Mouse (Mus musculus): ENCODE measurements at regions not wholly inside any gene's neighbourhood (a gene's known extent, or its start where the extent isn't known, plus 50 kb on each side); places are given as distances from the start of the nearest gene placed in this dataset.

DNA sequence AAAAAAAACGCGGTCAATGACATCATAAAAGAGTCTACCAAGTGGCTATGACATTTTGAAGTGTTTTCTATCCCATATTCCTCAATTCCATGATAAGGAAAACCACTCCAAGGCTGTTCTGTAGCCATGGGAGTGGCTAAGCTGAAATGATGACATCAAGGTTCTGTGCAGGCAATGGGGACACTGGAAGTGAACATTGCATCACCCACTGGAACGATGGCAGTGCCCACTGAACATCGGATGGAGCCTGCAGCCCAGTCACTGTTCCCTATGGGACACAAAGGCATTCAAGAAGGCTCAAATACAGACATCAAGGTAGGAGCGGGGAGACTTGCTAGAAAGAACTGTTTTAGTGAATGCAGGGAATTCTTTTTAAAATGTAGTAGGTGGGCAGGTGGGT lies 410.8 kb downstream of the Cd83 start:
- no peak overlapping the region for H3K4me3 ChIP-seq (replicated peaks)
- H3K27me3 ChIP-seq: no peaks in the 10 kb centered on the region
- no peak overlapping the region for H3K9ac ChIP-seq
- no peaks in the 10 kb centered on the region for H3K36me3 ChIP-seq
- no peak overlapping the region for H3K4me2 ChIP-seq
- H3K27ac ChIP-seq: no peak overlapping the region
- H3K9me3 ChIP-seq (replicated peaks): no peaks in the 10 kb centered on the region
- H3K4me1 ChIP-seq: no peaks in the 10 kb centered on the region
- WGBS: 94% methylated on average over 5 of the region's 5 CpGs
- ATAC-seq (replicated peaks; ENCODE audit: low FRiP score): no peak

DNA sequence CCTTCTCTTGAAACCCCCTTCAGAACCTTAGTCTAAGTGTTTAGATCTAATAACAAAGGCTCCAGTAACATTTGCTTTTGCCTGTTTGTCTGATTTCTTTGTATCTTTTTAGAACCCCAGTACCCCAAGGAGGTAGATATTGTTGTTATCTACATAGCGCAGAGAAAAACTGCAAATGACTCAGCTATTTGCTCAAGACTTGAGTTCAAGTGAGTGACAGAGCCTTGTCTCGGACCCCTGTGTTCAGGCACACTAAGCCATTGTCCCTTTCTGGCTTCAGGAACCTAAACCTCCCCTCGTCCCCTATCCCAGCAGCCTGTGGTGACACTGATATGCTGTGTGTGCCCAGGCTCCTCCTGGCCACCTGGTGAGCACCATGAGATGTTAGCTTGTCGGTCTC lies 421.5 kb downstream of the Cd83 start:
- no peak overlapping the region for H3K4me3 ChIP-seq (replicated peaks)
- H3K4me1 ChIP-seq: peaks cover 28% of the 10 kb centered on the region
- WGBS: 86% methylated on average over 4 of the region's 4 CpGs
- H3K27ac ChIP-seq: no peak overlapping the region
- no peaks in the 10 kb centered on the region for H3K9me3 ChIP-seq (replicated peaks)
- H3K4me2 ChIP-seq: no peak overlapping the region
- H3K9ac ChIP-seq: no peak overlapping the region
- ATAC-seq (replicated peaks; ENCODE audit: low FRiP score): no peak
- H3K36me3 ChIP-seq: no peaks in the 10 kb centered on the region
- H3K27me3 ChIP-seq: peaks cover 5% of the 10 kb centered on the region; the same call in 1 of the 2 replicates

DNA sequence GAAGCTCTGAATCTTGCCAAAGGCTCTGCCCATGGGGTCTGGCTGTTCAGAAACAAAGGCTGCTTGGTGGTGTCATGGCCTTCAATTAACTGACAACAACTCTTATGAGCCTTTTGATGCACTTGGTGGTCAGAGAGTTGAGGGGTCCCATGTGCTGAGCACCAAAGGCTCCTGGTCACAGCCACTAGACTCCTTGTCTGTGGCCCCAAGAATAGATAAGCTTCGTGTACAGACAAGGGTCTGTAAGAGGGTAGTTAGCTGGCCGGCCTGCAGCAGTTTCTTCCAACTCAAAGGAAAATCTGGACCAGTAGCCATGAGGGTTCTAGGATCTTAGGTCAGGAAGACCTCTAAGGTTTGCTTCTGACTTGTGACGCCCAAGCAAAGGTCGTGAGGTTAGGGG lies 421.9 kb downstream of the Cd83 start:
- no peak overlapping the region for H3K9ac ChIP-seq
- no peak overlapping the region for H3K27ac ChIP-seq
- no peak overlapping the region for H3K4me3 ChIP-seq (replicated peaks)
- H3K36me3 ChIP-seq: no peaks in the 10 kb centered on the region
- 88% methylated on average over 4 of the region's 4 CpGs for WGBS
- no peak for ATAC-seq (replicated peaks; ENCODE audit: low FRiP score)
- H3K9me3 ChIP-seq (replicated peaks): no peaks in the 10 kb centered on the region
- H3K4me1 ChIP-seq: peaks cover 28% of the 10 kb centered on the region
- peaks cover 5% of the 10 kb centered on the region; the same call in 1 of the 2 replicates for H3K27me3 ChIP-seq
- H3K4me2 ChIP-seq: no peak overlapping the region

DNA sequence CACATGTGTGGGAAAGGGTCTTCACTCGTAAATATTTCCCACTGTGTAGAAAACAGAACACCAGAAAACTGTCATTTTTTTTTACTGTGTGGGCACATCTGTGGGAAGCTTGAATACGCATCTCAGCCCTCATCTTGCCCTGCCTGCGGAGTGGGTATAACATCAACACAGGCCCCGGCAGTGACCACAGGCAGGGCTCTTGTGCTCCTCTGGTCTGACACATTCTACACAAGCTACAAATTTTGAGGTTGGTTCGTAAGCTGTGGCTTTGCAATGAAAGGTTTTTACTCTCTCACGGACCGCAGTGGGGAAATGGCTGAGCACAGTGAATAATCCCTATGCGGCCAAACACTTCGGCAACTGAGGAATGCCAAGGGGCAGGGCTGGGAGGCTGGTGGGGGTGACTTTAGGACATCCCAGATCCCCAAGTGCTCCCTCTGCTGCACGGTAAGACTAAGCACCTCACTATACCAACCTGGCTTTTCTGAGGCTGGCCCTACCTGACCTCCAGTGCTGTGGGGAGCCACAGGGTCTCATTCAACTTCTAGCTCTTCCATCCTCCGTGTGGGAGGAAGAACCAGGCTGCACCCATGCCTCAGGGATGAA lies 422.9 kb downstream of the Cd83 start:
- ATAC-seq (replicated peaks; ENCODE audit: low FRiP score): no peak
- 72% methylated on average over 11 of the region's 11 CpGs for WGBS

DNA sequence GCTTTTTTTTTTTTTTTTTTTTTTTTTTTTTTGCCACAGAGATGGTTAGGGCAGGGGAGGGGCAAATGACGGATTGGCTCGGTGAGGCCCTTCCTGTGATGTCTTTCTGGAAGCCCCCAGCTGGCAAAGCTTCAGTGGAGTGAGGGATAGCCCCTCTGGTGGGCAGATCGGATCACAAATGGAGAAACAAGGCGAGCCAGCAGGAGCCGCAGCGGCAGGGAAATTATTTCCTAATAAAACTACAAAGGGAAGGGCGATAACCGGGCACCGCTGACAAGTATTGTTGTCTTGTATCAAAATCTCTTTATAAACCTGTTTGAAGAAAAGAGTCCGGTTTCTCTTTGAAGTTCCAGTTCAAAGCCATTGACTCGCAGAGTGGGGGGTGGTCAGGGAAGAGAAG lies 424.5 kb downstream of the Cd83 start:
- no peak for ATAC-seq (replicated peaks; ENCODE audit: low FRiP score)
- 5% methylated on average over 11 of the region's 11 CpGs for WGBS
- H3K27ac ChIP-seq: no peak overlapping the region
- H3K9me3 ChIP-seq (replicated peaks): no peaks in the 10 kb centered on the region
- H3K4me1 ChIP-seq: peaks cover 39% of the 10 kb centered on the region
- H3K4me2 ChIP-seq: peak overlapping the region; percentile 50
- no peaks in the 10 kb centered on the region for H3K36me3 ChIP-seq
- peaks cover 5% of the 10 kb centered on the region; the same call in 1 of the 2 replicates for H3K27me3 ChIP-seq
- no peak overlapping the region for H3K4me3 ChIP-seq (replicated peaks)
- H3K9ac ChIP-seq: no peak overlapping the region

More for the DNA sequence above, 422.9 kb downstream of the Cd83 start:
- no peak overlapping the region for H3K4me2 ChIP-seq
- H3K27me3 ChIP-seq: peaks cover 5% of the 10 kb centered on the region; the same call in 1 of the 2 replicates
- no peaks in the 10 kb centered on the region for H3K9me3 ChIP-seq (replicated peaks)
- H3K4me3 ChIP-seq (replicated peaks): no peak overlapping the region
- H3K36me3 ChIP-seq: no peaks in the 10 kb centered on the region
- H3K9ac ChIP-seq: no peak overlapping the region
- peaks cover 28% of the 10 kb centered on the region for H3K4me1 ChIP-seq
- H3K27ac ChIP-seq: no peak overlapping the region

DNA sequence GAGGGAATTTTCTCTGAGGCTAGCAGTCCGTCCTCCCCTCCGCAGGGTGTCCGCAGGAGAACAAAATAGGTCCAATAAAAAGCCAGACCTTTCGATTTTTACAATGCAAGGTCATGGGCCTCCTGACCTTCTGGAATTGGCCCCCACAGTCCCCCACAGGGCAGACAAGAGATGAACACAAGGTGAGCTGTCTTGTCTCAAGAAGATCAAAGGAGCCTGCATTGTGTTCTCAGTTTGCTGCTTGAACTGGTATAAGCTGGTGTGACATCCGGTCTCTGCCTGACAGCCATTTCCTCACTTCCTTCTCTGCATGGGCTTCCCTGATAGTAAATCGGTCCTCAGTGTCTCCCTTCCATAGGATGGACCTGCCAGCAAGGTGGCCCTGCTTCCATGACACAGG lies 425.5 kb downstream of the Cd83 start:
- Histone ChIP-seq H3K36me3 (no peaks in the 10 kb centered on the region), H3K27me3 (peaks cover 5% of the 10 kb centered on the region; the same call in 1 of the 2 replicates), H3K4me3 (replicated peaks) (no peak overlapping the region), H3K9me3 (replicated peaks) (no peaks in the 10 kb centered on the region), H3K4me1 (peaks cover 44% of the 10 kb centered on the region), H3K9ac (no peak overlapping the region), H3K4me2 (no peak overlapping the region), H3K27ac (peak overlapping the region; percentile 32; the same call in 1 of the 2 replicates)
- no peak for ATAC-seq (replicated peaks; ENCODE audit: low FRiP score)
- WGBS: 55% methylated on average over 6 of the region's 6 CpGs

DNA sequence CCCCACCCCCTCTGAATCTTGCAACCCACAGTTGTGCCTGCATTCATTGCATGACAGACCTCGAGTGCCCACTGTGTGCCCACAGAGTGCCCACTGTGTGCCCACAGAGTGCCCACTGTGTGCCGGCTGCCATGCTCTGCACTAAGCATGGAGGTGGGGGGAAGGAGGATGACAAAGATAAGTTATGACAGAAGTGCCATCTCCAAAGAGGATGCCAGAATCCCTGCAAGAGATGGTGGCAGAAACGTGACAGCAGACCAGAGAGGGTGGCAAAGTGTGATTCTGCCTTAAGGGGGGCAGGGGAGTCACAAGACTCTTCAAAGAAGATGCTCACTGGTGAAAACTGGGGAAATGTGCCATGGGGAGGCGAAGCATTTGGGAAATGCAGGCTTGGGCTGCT lies 427.8 kb downstream of the Cd83 start:
- ATAC-seq (replicated peaks; ENCODE audit: low FRiP score): no peak

DNA sequence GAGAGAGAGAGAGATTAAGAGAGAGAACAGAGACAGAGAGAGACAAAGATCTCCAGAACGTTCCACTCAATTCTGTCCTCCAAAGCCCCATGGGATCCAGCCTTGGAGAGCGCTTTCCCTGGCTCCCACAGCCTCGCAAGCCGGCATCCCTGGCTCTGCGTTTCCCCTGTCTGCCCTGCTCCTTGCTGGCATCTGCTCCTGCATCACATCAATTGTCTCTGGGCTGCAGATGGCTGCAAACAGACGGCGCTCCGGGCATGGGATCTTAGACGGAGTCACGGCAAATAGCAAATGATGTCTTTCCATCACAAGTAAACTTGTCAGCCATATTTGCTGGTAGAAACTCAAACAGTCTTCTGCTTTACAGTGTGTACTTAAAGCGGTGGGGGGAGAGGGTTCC lies 428.4 kb downstream of the Cd83 start:
- ATAC-seq (replicated peaks; ENCODE audit: low FRiP score): no peak
- H3K4me2 ChIP-seq: no peak overlapping the region
- H3K36me3 ChIP-seq: no peaks in the 10 kb centered on the region
- H3K4me3 ChIP-seq (replicated peaks): no peak overlapping the region
- 80% methylated on average over 11 of the region's 11 CpGs for WGBS
- no peak overlapping the region for H3K9ac ChIP-seq
- no peak overlapping the region for H3K27ac ChIP-seq
- no peaks in the 10 kb centered on the region for H3K9me3 ChIP-seq (replicated peaks)
- peaks cover 5% of the 10 kb centered on the region; the same call in 1 of the 2 replicates for H3K27me3 ChIP-seq
- peaks cover 41% of the 10 kb centered on the region for H3K4me1 ChIP-seq

More for the DNA sequence above, 427.8 kb downstream of the Cd83 start:
- H3K9ac ChIP-seq: no peak overlapping the region
- no peak overlapping the region for H3K4me3 ChIP-seq (replicated peaks)
- no peaks in the 10 kb centered on the region for H3K9me3 ChIP-seq (replicated peaks)
- peaks cover 5% of the 10 kb centered on the region; the same call in 1 of the 2 replicates for H3K27me3 ChIP-seq
- peaks cover 44% of the 10 kb centered on the region for H3K4me1 ChIP-seq
- no peaks in the 10 kb centered on the region for H3K36me3 ChIP-seq
- no peak overlapping the region for H3K27ac ChIP-seq
- 74% methylated on average over 4 of the region's 4 CpGs for WGBS
- H3K4me2 ChIP-seq: no peak overlapping the region

DNA sequence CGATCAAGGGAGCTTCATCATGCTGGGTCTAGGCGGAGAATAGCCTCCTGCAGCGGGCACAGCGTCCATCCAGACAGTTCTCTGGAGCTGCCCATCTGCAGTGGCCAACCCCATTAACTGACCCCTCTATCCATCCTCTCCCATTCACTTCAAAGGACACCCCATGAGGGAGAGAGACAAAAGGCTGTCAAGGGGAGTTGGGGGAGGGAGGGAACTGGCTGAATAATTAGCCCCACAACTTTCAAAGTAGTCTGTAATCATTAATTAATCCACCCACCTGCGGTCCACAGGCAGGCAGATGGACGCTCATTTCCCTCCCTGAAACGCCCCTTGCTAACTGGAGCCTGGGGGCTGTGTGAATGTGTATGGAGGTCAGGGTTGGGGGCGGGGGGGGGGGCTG lies 433.7 kb downstream of the Cd83 start:
- WGBS: 43% methylated on average over 8 of the region's 8 CpGs
- Histone ChIP-seq H3K9me3 (replicated peaks) (no peaks in the 10 kb centered on the region), H3K9ac (no peak overlapping the region), H3K4me2 (no peak overlapping the region), H3K27me3 (no peaks in the 10 kb centered on the region), H3K27ac (no peak overlapping the region), H3K4me3 (replicated peaks) (no peak overlapping the region), H3K4me1 (peaks cover 33% of the 10 kb centered on the region), H3K36me3 (no peaks in the 10 kb centered on the region)
- ATAC-seq (replicated peaks; ENCODE audit: low FRiP score): no peak; the same call in 1 of the 2 replicates

DNA sequence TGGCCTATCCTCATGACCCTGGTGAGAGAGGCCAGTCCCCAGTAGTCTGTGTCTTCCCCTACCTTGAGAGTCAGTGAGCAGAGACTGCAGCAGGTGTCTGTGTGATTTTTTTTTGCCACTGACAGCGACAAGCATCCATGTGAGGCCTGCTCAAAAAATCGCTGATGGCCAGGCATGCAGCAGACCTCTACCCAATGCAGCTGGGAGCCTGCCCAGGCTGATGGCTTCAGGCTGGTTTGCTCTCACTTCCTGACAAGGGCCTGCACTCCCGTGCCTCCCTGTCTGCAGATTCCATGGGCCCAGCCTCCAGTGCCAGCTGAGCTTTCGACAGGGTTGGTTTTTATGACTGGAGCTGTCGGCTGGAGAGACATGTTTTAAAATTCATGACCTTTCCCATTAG lies 437.1 kb downstream of the Cd83 start:
- Histone ChIP-seq H3K4me2 (no peak overlapping the region), H3K4me1 (peaks cover 20% of the 10 kb centered on the region), H3K9ac (no peak overlapping the region), H3K27ac (0 out of 2 replicates have a peak overlapping the region, but pooled peaks have one; percentile 28), H3K36me3 (no peaks in the 10 kb centered on the region), H3K9me3 (replicated peaks) (no peaks in the 10 kb centered on the region; the same call in 1 of the 2 replicates), H3K4me3 (replicated peaks) (no peak overlapping the region), H3K27me3 (no peaks in the 10 kb centered on the region)
- ATAC-seq (replicated peaks; ENCODE audit: low FRiP score): peak; percentile 62; the same call in 1 of the 2 replicates
- 25% methylated on average over 5 of the region's 5 CpGs for WGBS

DNA sequence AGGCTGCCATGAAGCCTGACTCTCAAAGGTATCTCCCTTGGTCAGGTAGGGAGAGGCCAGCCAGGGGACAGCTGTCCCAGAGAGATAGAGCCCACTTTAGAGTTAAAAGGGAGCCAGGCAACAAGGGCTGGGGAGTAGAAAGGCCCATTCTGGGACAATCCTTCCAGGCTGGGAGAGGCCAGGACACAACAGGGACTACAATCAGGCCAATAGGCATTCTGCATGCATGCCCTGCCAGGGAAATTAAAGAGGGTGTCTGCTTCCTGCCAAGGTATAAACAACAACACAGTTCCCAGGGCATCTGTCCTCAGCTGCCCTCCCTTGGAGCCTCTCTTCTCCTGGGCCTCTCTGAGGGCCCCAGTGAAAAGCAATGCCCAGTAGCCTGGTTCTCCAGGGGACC lies 437.8 kb downstream of the Cd83 start:
- no peak overlapping the region for H3K27ac ChIP-seq
- no peak overlapping the region for H3K9ac ChIP-seq
- no peak overlapping the region for H3K4me2 ChIP-seq
- H3K36me3 ChIP-seq: no peaks in the 10 kb centered on the region
- no peaks in the 10 kb centered on the region; the same call in 1 of the 2 replicates for H3K9me3 ChIP-seq (replicated peaks)
- H3K4me1 ChIP-seq: peaks cover 20% of the 10 kb centered on the region
- H3K27me3 ChIP-seq: no peaks in the 10 kb centered on the region
- H3K4me3 ChIP-seq (replicated peaks): no peak overlapping the region
- ATAC-seq (replicated peaks; ENCODE audit: low FRiP score): no peak

DNA sequence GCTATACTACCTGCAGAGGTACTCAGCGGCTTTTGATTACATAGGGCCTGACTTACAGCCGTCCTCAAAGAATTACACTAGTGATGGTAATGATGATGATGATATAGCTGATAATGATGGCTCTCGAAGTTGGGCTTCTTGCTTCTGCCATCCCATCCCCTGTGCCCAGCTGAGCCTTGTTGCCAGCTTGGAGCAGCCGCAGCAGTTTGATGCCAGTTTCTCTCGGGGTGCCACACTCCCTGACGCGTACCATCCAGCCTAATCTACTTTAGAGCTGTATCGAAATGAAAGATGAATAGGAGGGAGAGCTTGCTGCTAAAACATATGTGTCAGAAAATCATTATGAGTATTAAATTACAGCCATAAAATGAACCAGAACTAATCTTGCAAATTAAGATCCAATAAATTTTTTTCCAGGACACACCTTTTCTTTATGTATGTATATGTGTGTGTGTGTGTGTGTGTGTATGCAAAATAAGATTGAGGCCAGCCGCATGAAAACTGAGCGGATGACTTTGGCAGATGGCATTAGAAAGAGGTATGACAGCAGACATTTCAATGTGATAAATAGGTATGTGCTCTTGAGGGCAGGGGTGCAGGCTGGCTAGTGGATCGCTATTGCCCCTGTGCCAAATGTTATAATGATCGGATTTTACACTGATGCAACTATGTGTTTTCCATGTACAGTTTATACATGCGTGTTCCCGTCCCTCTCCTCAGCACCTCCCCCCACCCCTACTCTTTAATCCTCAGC lies 443.3 kb downstream of the Cd83 start:
- H3K4me2 ChIP-seq: no peak overlapping the region
- no peak overlapping the region for H3K27ac ChIP-seq
- 76% methylated on average over 14 of the region's 14 CpGs for WGBS

More for the DNA sequence above, 443.3 kb downstream of the Cd83 start:
- H3K9ac ChIP-seq: no peak overlapping the region
- H3K27me3 ChIP-seq: no peaks in the 10 kb centered on the region
- no peak for ATAC-seq (replicated peaks; ENCODE audit: low FRiP score)
- H3K4me3 ChIP-seq (replicated peaks): no peak overlapping the region
- H3K36me3 ChIP-seq: no peaks in the 10 kb centered on the region
- peaks cover 45% of the 10 kb centered on the region for H3K4me1 ChIP-seq
- no peaks in the 10 kb centered on the region; the same call in 1 of the 2 replicates for H3K9me3 ChIP-seq (replicated peaks)
